Mouse (Mus musculus): ENCODE measurements around the gene Isoc2b. TPM values are rescaled to one million over a fixed set of nuclear protein-coding genes. Genes with fewer than 3 reads are reported as not detected.

Isoc2b gene
- polyA plus RNA-seq, 1 experiment from 2014 or later = 5.1 TPM

DNA sequence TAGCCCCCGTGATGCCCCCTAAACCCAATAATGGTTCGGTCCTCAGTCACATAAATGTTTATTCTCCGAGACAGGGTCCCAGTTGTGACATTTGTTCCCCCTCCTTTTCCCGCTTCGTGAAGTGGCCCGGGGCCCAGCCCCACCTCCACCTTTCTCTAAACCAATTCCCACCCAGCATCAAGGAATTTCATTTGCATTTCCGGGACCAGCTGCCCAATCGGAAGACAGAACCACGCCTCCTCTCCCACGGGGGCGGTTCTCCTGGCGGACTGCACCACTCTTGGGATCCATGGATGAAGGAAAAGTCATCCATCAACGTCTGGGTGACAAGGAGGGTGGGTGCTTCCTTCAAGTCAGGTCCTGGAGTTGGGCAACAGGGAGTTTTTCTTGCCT, 25.1 kb downstream of the Isoc2b start:
- Histone ChIP-seq H3K27ac (replicated peaks) (peak overlapping the region; percentile 75; the same call in 1 of the 2 replicates), H3K4me3 (peak overlapping the region; percentile 58), H3K9me3 (no peaks in the 10 kb centered on the region), H3K4me1 (peaks cover 34% of the 10 kb centered on the region), H3K4me2 (replicated peaks) (peak overlapping the region; percentile 95), H3K36me3 (no peaks in the 10 kb centered on the region), H3K27me3 (peaks cover 51% of the 10 kb centered on the region), H3K9ac (replicated peaks) (peak overlapping the region; percentile 64)
- under 1% methylated on average over 13 of the region's 13 CpGs for WGBS
- peak; percentile 76 for ATAC-seq (ENCODE audit: low FRiP score, low read depth)

GRCm38 (mm10) chr7:4844245-4844916, 25.7 kb downstream of the Isoc2b start, which contains the start of gene Shisa7:
TSS of gene Shisa7 (minus strand) at chr7:4844696.
- Histone ChIP-seq H3K36me3 (no peaks in the 10 kb centered on the region), H3K27ac (replicated peaks) (peak within 1 kb of the TSS; percentile 75), H3K4me1 (peaks cover 34% of the 10 kb centered on the region), H3K9me3 (no peaks in the 10 kb centered on the region), H3K9ac (replicated peaks) (peak within 1 kb of the TSS; percentile 64), H3K4me3 (peak within 1 kb of the TSS; percentile 58), H3K4me2 (replicated peaks) (peak within 1 kb of the TSS; percentile 95), H3K27me3 (peaks cover 55% of the 10 kb centered on the region)
- peak; percentile 61 for ATAC-seq (ENCODE audit: low FRiP score, low read depth)
- 0% methylated on average over 38 of the region's 41 CpGs for whole genome bisulfite sequencing

DNA sequence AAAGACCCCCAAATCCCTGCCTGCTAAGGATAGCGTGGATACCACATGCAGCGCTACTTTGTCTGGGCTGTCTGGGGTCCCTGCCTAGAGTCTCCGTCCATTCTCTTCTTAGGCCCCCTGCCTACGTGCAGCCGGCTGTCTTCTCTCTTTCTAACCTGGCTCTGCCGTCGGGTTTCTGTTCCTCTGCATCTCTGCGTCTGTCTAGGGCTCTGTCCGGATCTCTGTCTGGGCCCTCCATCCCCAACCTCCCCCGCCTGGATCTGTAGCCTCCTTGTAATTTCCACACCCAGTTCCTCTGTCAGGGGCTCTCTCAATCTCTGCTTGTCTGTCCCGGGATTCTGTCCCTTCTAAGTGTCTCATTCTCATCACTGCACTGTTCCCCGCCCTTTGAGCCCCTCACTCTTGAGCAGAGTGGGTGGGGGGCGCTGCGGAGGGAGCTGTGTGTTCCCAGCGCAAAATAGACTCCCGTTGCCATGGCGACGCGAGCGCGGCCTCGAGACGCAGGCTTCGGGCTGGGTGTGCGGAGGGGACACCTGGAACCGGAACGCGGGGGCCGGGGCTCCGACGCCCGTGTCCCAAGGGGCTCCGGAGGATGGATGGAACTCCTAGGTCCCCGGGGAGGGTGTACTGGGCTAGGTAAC, 26.3 kb downstream of the Isoc2b start:
- peak overlapping the region; percentile 64 for H3K9ac ChIP-seq (replicated peaks)
- H3K4me1 ChIP-seq = peaks cover 34% of the 10 kb centered on the region
- H3K4me2 ChIP-seq (replicated peaks) = peak overlapping the region; percentile 95
- no peaks in the 10 kb centered on the region for H3K9me3 ChIP-seq
- peaks cover 59% of the 10 kb centered on the region for H3K27me3 ChIP-seq
- 1% methylated on average over 32 of the region's 34 CpGs for WGBS
- H3K27ac ChIP-seq (replicated peaks) = peak overlapping the region; percentile 75
- peak overlapping the region; percentile 58 for H3K4me3 ChIP-seq
- ATAC-seq (ENCODE audit: low FRiP score, low read depth) = peak; percentile 42
- H3K36me3 ChIP-seq = no peaks in the 10 kb centered on the region

DNA sequence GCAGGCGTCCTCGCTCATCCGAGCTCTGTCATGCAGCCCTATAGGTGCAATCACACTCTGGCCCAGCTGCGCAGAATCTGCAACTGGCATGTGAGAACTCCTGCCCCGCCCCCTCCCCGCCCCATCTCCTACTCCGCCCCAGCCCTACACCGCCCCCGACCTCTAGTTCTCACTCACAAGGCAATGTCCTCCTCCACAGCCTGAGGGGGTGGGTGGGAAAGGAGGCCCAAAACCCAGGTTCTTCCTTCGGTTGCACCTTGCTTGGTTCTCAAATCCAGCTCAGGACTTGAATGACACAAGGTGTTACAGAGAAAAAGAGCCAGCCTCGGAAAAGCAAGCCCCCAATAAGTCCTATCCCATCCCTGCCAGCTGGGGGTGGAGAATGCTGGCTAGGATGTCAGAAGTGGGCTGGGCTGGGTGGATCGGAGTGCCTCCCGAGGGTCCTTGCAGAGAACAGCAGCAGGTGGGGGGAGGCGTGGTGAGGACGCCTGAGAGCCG, 27.4 kb downstream of the Isoc2b start:
- Histone ChIP-seq H3K4me2 (replicated peaks) (peak overlapping the region; percentile 95), H3K4me3 (peak overlapping the region; percentile 58), H3K9ac (replicated peaks) (peak overlapping the region; percentile 64; the same call in 1 of the 2 replicates), H3K36me3 (no peaks in the 10 kb centered on the region), H3K9me3 (no peaks in the 10 kb centered on the region), H3K4me1 (peaks cover 34% of the 10 kb centered on the region), H3K27me3 (peaks cover 69% of the 10 kb centered on the region), H3K27ac (replicated peaks) (0 out of 2 replicates have a peak overlapping the region, but pooled peaks have one; percentile 7)
- ATAC-seq (ENCODE audit: low FRiP score, low read depth) = peak; percentile 50
- 2% methylated on average over 16 of the region's 16 CpGs for WGBS

- no peaks in the 10 kb centered on the region for H3K9me3 ChIP-seq
- H3K36me3 ChIP-seq = no peaks in the 10 kb centered on the region
- WGBS = 56% methylated on average over 5 of the region's 5 CpGs
- peak overlapping the region; percentile 95 for H3K4me2 ChIP-seq (replicated peaks)
- peak overlapping the region; percentile 58; the same call in 1 of the 2 replicates for H3K4me3 ChIP-seq
- H3K27ac ChIP-seq (replicated peaks) = peak overlapping the region; percentile 4; the same call in 1 of the 2 replicates
- H3K9ac ChIP-seq (replicated peaks) = 0 out of 2 replicates have a peak overlapping the region, but pooled peaks have one; percentile 64
- peaks cover 75% of the 10 kb centered on the region for H3K27me3 ChIP-seq
- peaks cover 34% of the 10 kb centered on the region for H3K4me1 ChIP-seq
- ATAC-seq (ENCODE audit: low FRiP score, low read depth) = no peak
Observed at GRCm38 (mm10) chr7:4842077-4842476, 28.0 kb downstream of the Isoc2b start.

GRCm38 (mm10) chr7:4837639-4838038, 32.4 kb downstream of the Isoc2b start:
- Histone ChIP-seq H3K4me2 (replicated peaks) (no peak overlapping the region), H3K9me3 (no peaks in the 10 kb centered on the region), H3K4me1 (peaks cover 21% of the 10 kb centered on the region), H3K9ac (replicated peaks) (no peak overlapping the region), H3K4me3 (no peak overlapping the region), H3K27me3 (peaks cover 83% of the 10 kb centered on the region), H3K27ac (replicated peaks) (no peak overlapping the region), H3K36me3 (no peaks in the 10 kb centered on the region)
- WGBS = 10% methylated on average over 1 of the region's 1 CpGs
- no peak for ATAC-seq (ENCODE audit: low FRiP score, low read depth)

GRCm38 (mm10) chr7:4836351-4836792, 33.7 kb downstream of the Isoc2b start:
- Histone ChIP-seq H3K4me1 (peaks cover 9% of the 10 kb centered on the region), H3K36me3 (no peaks in the 10 kb centered on the region), H3K4me2 (replicated peaks) (peak overlapping the region; percentile 71), H3K9ac (replicated peaks) (peak overlapping the region; percentile 67), H3K4me3 (peak overlapping the region; percentile 54), H3K27me3 (peaks cover 83% of the 10 kb centered on the region), H3K27ac (replicated peaks) (peak overlapping the region; percentile 71), H3K9me3 (no peaks in the 10 kb centered on the region)
- ATAC-seq (ENCODE audit: low FRiP score, low read depth) = peak; percentile 93
- under 1% methylated on average over 44 of the region's 51 CpGs for WGBS

GRCm38 (mm10) chr7:4835631-4836327, 34.3 kb downstream of the Isoc2b start:
- Histone ChIP-seq H3K27ac (replicated peaks) (peak overlapping the region; percentile 71), H3K9me3 (no peaks in the 10 kb centered on the region), H3K4me1 (peaks cover 9% of the 10 kb centered on the region), H3K4me3 (peak overlapping the region; percentile 54), H3K9ac (replicated peaks) (peak overlapping the region; percentile 67), H3K36me3 (no peaks in the 10 kb centered on the region), H3K27me3 (peaks cover 86% of the 10 kb centered on the region), H3K4me2 (replicated peaks) (peak overlapping the region; percentile 71)
- peak; percentile 68 for ATAC-seq (ENCODE audit: low FRiP score, low read depth)
- WGBS = 5% methylated on average over 34 of the region's 34 CpGs

GRCm38 (mm10) chr7:4830476-4830875, 39.6 kb downstream of the Isoc2b start:
- H3K27me3 ChIP-seq = peaks cover 65% of the 10 kb centered on the region
- no peak for ATAC-seq (ENCODE audit: low FRiP score, low read depth)
- WGBS = 6% methylated on average over 12 of the region's 12 CpGs
- no peaks in the 10 kb centered on the region for H3K4me1 ChIP-seq
- no peak overlapping the region for H3K27ac ChIP-seq (replicated peaks)
- H3K4me3 ChIP-seq = no peak overlapping the region
- H3K4me2 ChIP-seq (replicated peaks) = no peak overlapping the region
- peaks cover 6% of the 10 kb centered on the region; the same call in 1 of the 2 replicates for H3K36me3 ChIP-seq
- H3K9ac ChIP-seq (replicated peaks) = 0 out of 2 replicates have a peak overlapping the region, but pooled peaks have one; percentile 6
- no peaks in the 10 kb centered on the region for H3K9me3 ChIP-seq

DNA sequence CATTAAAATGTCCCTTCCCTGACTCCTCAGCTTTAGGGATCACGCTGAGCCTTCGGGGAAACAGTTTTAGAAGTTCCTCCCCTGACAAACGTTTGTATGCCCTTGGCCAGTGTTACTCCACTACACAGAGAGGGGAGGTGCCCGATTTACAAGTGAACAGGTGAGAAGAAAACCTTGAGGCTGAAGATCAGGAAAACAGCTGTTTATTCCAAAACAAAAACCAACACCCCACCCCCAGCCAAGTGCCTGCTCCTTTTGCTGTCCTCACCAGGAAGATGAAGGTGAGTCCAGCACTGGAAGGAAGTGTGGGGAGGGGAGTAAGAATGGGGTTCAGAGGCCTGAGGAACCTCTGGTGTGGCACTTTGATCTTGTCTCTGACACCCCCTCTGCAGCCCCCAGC, 44.7 kb downstream of the Isoc2b start:
- no peak overlapping the region for H3K27ac ChIP-seq (replicated peaks)
- H3K36me3 ChIP-seq = peaks cover 6% of the 10 kb centered on the region; the same call in 1 of the 2 replicates
- H3K4me3 ChIP-seq = no peak overlapping the region
- H3K4me1 ChIP-seq = no peaks in the 10 kb centered on the region
- H3K4me2 ChIP-seq (replicated peaks) = no peak overlapping the region
- H3K9me3 ChIP-seq = no peaks in the 10 kb centered on the region
- WGBS = 58% methylated on average over 4 of the region's 4 CpGs
- H3K9ac ChIP-seq (replicated peaks) = no peak overlapping the region
- ATAC-seq (ENCODE audit: low FRiP score, low read depth) = no peak
- H3K27me3 ChIP-seq = peaks cover 20% of the 10 kb centered on the region

GRCm38 (mm10) chr7:4822162-4822907, 47.7 kb downstream of the Isoc2b start:
- Histone ChIP-seq H3K4me3 (no peak overlapping the region), H3K27ac (replicated peaks) (no peak overlapping the region), H3K4me2 (replicated peaks) (no peak overlapping the region), H3K36me3 (no peaks in the 10 kb centered on the region), H3K27me3 (no peaks in the 10 kb centered on the region), H3K4me1 (no peaks in the 10 kb centered on the region), H3K9ac (replicated peaks) (no peak overlapping the region), H3K9me3 (no peaks in the 10 kb centered on the region)
- WGBS = 71% methylated on average over 6 of the region's 6 CpGs
- ATAC-seq (ENCODE audit: low FRiP score, low read depth) = no peak
